Mouse (Mus musculus) frontal cortex, postnatal 25 days (tissue): ENCODE measurements around the gene Gypa.

Experiments
- DNase-seq, 2 experiments: peaks; one replicate each; pipeline ENCODE4 v3.0.0; 2022; ENCODE audit warnings: low spot score in 2 of 2

Gypa gene

GRCm38 (mm10) chr8:80550436-80550835, 56.9 kb downstream of the Gypa start:
- DNase-seq: no peak

- DNase-seq: no peak
Measured at GRCm38 (mm10) chr8:80551303-80551702, 57.7 kb downstream of the Gypa start.

- no peak for DNase-seq
Measured at GRCm38 (mm10) chr8:80554991-80555390, 61.4 kb downstream of the Gypa start.
